Mouse (Mus musculus) left cerebral cortex, adult 18-20 months (tissue): ENCODE data around the gene Etnk1. TPM values are rescaled to one million over a fixed set of nuclear protein-coding genes. Genes with fewer than 3 reads are reported as not detected.
"Not testable (repeated sequence)": the region's sequence is repeated elsewhere in the genome, so short reads cannot be mapped to it uniquely, and the experiment has no call there.

Experiments
- DNase-seq, 2 experiments: peaks; one replicate each; pipeline ENCODE4 v3.0.0; 2021 to 2022; ENCODE audit warnings: low spot score in 2 of 2, mixed read lengths in 1 of 2
- total RNA-seq, 2 experiments: library from RNA; stranded (reverse); gene quantifications; 2 replicates each; pipeline ENCODE4 v1.2.3; 2021

The Etnk1 gene
- total RNA-seq, 2 experiments from 2014 or later = 191 to 198 TPM

DNA sequence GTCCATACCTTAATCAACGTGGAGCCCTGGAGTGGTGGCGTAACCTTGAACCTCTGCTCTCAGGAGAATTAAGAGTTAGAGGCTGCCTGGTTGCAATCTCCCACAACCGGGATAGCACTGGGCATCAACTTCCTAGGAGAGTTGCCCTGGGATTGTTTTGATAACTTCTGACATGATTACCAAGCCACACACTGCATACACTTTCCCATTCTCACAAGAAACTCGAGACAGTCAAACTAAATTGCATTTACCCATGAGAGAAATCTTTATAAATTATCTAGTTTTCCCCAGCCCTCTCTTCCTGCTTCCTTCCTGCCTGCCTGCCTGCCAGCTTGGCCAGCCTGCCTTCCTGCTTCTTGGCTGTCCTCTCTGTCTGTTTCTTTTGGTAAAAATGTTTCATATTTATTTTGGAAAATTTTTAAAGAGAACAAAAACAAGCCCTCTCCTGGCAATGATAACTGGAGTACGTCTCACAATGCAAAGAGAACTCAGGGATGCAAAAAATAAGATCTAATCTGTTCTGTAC, 17.2 kb upstream of the Etnk1 start:
- no peak for DNase-seq

DNA sequence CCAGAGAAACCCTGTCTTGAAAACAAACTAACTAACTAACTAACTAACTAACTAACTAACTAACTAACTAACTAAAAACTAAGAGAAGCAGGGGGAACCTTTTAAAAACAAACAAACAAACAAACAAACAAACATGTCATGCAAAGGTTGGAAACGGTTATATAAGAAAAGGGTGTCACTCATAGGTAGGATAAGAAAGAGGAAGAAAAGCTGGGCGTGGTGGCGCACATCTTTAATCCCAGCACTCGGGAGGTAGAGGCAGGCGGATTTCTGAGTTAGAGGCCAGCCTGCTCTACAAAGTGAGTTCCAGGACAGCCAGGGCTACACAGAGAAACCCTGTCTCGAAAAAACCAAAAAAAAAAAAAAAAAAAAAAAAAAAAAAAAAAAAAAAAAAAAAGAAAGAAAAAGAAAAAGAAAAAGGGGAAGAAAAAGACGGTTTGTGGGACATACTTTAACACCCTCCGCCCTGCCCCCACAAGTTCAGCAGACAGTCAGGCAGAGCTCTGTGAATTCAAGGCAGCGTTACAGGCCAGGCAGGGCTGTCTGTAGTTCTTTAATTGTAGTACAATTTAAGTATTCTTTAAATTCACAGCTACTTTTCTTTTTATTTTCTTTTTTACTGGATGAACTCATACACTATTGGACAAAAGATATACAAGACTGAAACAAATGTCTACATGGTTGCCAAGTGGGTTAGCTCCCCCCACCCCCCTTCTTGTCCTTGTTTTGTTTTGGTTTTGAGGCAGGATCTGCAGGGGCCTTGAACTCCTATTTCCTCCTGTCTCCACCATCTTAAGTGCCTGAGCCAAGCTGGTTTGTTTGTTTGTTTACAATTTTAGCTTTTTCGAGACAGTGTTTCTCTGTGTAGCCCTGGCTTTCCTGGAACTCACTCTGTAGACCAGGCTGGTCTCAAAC, 15.7 kb upstream of the Etnk1 start:
- DNase-seq = not testable (repeated sequence)

DNA sequence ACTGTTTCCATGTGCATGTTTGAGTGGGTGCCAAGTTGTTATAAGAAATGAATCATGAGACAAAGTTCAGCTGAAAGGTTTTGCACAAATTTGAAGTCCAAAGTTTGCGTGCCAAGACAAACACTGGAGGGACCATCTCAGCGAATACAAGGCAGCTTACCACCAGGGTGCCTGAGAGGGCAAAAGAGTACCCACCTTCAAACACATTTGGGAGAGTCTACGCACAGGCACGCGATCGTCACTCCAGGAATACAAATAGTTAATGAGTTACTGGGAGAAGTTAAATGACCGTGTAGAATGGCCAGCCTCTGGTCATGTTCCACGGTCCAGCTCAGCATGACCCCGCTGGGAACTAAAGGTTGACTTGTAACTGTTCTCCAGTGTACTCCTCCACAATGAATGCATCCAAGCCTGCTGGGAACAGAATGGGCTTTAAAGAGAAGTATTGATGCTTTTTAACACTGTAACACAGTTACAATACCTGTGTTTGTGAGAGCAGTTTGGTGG, 14.6 kb upstream of the Etnk1 start:
- DNase-seq = no peak

DNA sequence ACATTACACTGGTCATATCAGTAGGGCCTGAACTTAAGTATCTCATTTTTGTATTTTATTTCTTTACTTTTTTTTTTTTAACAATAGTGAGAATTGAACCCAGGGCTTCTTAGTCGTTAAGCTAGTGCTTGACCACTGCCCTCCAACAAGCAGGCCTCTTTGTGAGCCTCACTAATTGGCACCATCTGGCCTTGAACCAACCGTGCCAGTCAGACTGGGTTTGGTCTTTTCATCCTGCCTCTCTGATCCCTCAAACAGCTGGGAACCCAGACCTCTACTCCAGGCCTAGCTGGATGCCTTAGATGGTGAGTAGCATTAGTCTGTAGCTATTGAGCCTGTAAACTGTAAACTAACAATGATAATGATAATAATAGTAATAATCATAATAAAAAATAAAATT, 13.9 kb upstream of the Etnk1 start:
- DNase-seq = no peak

DNA sequence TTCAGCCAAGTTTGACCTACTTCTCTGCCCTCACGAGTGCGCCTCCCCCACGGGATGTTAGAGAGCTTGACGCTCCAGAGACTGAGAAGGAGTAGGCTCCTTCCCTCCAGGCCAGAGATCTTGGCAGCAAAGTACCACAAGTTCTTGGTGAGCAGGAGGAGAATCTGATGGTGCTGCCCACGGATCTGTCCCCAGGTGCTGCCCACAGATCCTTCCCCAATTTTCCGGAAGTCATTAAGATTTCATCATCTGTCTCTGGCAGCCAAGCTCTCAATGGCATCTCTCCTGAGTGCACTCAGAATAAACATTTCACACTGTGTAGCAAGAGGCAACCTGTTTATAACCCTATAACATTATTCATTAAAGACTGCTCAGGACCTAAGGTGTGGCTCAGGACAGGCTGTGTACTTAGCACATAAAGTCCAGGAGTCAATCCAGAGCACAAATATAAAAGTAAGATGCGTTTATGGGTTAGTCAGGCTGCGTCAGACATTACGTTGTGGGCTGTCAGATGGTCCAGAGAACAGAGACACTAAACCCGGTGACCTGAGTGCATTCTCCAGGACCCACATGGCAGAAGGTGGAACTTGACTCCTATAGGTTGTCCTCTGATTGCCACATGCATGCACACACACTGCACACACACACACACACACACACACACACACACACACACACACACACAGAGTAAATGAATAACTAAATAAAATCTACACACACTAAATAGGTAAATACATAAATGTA, 13.1 kb upstream of the Etnk1 start:
- DNase-seq = no peak

DNA sequence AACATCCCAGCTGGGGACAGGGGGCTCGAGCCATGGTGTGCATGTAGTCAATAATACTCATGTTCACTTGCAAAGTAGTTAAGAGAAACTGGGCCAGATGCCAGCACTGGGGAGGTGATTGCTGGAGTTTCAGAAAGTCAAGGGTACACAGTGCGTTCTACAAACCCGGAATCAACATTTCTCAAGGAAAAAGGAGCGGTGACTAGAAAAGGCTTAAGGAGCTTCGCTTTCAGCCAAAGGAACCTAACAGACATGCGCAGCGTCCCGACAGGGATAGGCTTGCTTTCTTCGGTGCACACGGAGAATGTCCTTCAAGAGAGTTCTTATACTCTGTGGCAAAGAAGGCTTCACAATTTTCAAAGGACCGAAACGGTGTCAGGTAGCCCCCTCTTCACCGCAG, 12.1 kb upstream of the Etnk1 start:
- DNase-seq = no peak

DNA sequence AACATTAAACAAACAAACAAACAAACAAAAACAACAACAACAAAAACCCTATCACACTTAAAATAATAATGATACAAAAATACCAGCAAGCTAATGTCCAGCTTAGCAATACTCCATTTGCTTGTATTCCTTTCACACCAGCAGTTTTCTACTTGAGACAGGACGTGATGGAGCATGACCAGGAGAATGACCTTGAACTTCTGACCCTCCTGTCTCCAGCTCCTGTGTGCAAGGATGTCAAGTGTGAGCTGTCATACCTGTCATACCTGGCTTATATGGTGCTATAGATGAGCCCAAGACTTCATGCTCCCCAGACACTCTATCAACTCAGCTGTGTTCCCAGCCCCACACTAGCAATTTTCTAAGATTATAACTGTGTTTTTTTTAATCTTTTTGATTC, 11.0 kb upstream of the Etnk1 start:
- no peak for DNase-seq

DNA sequence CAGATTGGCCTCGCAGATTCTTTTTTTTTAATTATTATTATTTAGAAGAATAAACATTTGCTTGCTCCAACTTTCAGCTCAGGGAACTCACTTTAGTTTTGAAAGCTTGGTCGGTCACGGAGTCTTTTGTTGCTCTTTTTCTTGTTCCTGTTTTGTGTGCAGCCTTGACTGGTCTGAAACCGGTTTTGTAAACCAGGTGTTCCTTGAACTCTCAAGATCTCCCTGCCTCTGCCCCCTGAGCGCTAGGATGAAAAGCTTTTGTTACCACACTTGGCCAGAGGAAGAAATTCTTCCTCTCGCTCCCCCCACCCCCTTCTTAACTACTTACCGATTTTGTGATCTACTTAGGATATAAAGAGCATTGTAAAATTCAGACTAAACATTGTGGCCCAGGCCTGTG, 10.3 kb upstream of the Etnk1 start:
- DNase-seq = no peak

DNA sequence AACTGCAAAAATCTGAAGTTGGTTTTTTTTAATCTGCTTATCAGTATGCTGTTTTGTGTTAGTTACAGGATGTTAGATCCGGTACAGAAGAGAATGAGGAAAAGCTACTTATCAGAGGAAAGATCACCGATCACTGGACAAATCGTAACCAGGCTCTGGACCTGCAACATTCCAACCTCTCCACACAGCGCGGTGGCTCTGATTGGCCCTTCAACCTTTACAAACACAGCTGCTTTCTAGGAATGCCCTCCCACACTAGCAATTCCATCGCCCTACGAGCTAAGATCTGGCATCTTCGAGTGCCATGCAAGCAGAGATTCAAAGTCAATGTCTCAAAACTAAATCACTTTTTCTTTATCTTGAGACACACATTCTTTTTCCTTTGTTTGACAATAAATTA, 9.6 kb upstream of the Etnk1 start:
- no peak for DNase-seq

DNA sequence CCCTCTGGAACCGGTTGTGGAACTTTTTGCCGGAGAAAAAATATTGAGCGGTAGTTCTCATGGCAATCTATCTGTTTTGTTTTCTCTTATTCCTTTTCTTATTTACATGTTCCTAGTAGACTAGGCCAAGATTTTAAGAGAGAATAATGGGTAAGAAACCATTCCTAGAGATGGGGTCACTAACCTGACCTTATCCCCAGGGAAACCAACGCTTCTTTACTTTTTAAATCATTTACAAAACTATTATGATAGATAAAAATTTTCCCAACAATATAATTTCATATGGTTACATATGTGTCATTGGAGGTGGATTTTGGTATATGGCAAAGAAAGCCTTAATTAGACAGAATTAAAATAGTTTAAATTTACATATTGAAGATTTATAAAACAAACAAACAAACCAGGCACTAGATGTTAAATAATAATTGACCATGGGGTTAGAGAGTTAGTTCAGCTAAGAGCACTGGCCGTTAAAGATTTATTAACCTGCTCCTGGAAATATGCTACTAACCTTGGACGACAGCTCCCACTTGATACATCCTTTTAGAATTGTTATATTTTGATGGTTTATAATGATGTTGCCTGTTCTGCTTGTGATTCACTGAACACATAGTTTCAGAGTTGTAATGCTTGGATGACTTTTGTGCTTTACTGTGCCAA, 6.3 kb upstream of the Etnk1 start:
- DNase-seq = no peak

DNA sequence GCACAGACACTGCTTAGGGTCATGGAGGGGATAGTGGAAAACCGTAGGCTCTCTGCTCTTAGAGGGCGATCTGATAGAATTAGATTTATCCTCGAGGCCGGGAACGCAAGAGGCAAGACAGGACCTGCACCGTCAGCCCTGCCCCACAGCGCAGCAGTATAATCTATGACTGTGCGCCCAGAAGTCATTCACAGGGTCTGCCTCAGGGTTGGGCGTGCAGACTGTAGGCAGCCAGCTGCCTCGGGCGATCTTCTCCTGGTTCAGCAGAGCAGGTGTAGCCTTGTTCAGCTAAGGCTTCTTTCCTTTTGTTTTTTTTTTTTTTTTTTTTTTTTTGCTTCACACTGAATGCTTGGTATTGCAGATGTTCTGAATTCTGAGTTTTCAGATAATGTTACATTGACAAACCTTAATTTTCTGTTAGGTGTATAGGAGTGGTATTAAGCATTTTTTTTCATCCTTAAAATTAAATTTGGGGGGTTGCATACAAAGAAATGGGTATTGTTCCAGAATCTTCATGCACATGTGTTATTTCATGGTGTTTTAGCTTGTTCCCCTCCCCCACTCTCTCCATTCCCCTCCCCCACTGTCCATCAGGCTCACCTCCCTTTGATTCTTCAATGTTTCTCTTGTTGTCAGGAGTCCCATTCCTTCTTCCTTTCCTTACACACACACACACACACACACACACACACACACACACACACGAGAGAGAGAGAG, 4.7 kb upstream of the Etnk1 start:
- DNase-seq = no peak

DNA sequence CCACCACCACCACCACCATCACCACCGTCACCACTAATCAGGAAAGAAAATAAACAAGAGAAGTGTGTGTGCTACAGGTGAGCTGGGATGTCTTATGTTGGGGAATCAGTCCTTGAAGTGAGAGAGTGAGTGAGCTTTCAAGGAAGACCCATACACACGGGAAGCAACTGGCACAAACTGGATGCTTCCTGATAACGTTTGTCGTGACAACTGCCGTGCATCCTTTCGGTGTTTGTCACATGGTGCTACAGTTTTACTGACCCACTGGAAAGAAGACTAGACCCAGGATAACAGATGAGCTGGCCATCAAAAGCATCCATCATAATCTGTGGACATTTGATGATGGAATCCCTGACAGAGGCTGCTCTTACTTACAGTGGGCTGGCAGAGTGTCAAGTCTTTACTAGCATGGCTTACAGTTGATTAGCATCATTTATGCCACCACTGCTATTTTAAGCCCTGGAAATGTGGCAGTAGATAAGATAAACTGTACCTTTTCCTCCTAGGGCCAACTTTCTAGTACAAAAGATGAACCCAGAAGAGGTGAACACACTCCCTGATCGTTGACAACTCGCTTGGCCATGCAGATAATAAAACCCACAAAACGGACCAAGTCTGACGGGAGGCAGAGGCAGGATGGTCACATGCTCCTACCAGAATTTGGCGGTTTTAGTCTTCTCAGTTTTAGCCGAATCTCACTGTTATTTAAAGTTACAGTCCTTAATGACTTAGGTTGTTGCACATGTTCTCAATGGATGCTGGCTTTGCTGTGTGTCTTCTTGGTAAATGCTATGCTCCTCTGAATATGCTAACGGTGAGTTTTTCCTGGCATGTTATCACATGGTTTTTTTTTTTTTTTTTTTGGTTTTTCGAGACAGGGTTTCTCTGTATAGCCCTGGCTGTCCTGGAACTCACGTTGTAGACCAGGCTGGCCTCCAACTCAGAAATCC, 2.8 kb upstream of the Etnk1 start:
- DNase-seq = no peak

DNA sequence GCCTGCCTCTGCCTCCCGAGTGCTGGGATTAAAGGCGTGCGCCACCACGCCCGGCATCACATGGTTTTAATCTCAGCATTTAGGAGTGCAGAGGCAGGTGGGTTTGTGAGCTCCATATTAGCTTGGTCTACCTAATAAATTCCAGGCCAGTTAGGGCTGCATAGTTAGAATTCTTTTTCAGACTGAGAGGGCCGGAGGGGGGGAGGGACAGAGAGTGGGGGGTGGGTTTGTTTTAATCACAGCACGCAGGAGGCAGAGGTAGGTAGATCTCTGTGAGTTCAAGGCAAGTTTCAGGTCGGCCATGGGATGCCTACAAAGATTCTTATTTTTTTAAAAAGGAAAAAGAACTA, 2.1 kb upstream of the Etnk1 start:
- DNase-seq = no peak

DNA sequence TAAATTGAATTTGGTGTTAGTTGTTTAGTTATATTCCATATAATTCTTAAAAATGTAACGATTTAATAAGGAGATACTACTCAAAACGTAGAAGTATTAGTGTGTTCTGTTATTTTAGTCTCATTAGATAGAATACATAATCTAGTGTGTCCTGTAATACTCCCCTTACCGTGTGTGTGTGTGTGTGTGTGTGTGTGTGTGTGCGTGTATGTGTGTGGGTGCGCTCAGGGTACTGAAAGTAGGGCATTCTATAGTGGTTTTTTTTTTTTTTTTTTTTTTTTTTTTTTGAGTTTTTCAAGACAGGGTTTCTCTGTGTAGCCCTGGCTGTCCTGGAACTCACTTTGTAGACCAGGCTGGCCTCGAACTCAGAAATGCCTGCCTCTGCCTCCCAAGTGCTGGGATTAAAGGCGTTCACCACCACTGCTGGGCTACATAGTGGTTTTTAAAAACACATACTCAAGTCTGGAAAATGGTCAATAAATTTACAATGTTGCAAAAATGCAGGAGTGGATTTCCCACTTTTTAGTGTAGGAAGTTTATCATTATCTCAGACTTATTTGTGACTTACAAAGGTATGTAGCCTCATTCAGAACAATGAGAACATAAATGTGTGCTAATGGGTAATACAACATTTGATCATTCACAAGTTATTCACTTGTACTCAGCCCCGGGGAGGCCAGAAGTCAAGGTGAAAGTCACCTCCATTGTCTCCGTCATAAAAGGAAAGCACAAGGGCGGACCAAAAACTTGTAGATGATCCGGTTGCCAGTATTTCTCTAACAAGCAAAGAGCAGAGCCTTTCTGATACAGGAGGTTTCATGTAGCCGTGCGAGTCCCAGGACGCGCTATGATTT, 1.4 kb upstream of the Etnk1 start:
- DNase-seq = no peak

DNA sequence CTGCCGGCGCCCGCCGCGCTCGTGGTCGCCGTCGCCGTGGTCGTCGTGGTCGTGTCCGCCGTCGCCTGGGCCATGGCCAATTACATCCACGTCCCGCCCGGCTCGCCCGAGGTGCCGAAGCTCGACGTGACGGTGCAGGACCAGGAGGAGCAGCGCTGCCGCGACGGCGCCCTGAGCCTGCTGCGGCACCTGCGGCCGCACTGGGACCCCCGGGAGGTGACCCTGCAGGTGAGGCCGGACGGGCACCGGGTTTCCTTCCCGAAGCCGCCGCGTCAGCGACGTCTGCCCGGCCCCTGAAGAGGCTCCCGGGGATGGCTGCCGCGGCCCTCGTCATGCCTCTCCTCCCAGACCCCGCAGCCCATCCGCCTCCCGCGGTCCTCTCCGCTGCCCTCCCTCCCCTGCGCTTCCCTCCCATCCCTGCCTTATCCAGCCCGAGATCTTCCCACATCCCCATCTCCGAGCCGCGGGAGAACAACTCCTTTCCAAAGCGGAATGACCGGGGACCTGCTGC, 443 bp downstream of the Etnk1 start:
- DNase-seq = peak; percentile 35 to 41

DNA sequence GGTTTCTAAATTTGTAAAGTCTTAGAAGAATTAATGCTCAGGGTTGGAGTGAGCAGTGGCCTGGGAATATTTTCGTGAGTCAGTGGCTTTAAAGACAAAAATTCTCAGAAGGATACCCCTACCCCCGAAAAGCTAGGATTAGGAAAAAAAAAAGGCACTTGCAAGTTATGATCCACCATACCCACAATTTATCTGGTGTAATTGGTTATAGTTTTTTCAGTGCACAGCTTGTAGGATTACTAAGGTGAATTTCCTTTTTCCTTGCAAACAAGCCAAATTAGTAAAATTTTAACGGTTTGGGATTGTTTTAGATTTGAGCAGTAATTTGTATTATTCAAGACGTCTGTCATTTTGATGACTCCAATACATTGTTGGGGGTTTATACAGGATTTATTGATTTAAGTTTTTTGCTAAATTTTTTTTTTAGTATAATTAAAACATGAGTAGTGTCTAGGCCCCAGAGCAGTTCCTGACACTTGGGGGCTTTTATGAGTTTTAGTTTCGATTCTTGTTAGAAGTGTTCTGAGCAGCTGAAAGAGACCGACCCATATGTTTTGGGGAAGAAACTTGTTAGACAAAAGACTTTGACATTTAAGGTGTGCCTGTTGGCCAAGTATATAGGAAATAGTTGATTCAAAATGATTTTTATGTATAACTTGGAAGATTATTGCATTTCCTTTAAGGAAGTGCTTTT, 1.1 kb downstream of the Etnk1 start:
- no peak for DNase-seq

DNA sequence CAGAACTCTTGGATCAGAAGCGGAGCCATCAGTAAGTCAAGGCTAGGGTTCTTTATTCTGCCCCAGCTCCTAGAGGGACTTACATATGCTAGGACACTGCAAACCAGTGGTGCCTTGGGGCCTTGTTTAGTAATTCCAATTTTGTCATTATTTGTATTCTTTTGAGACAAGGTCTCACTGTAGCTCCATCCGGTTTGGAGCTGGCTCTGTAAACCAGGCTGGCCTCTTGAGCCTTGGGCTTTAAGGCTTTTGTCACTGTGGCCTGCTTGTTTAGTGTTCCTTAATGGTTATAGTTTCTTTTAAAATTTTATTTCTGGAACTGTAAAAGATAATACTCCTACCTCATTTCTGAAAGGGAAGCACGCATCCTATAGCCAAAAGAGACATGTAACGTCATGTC, 2.4 kb downstream of the Etnk1 start:
- DNase-seq = no peak
